Mouse (Mus musculus): Measurements from ENCODE around the gene Vasp. TPM values are rescaled to one million over a fixed set of nuclear protein-coding genes. Genes with fewer than 3 reads are reported as not detected.

Vasp gene
- polyA plus RNA-seq, 1 experiment: 145 TPM

DNA sequence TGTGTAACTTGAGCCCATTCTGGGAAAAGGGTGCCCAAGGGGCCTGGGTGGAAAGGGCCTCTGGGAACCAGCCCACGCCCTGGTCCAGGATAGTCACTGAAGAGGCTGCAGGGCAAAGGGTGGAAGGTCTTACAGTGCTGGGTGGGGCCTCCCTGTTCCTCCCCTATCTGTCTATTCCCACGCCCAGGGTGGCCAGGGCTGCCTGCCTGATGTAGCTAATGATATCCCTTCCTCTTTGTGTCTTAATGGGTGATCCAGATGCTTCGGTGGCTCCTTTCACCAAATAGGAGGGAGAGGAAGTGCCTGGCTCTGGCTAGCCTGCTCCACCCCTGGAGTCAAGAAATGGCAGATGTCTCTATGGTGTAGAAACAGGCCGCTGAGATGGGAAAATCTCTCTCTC lies 46.7 kb downstream of the Vasp start:
- H3K79me2 ChIP-seq (ENCODE audit: control insufficient read depth, insufficient read depth): peaks cover 12% of the 10 kb centered on the region
- H3K36me3 ChIP-seq (ENCODE audit: control insufficient read depth, insufficient read depth): no peaks in the 10 kb centered on the region
- H3K79me3 ChIP-seq (ENCODE audit: low read depth): peaks cover 10% of the 10 kb centered on the region
- H3ac ChIP-seq (ENCODE audit: control insufficient read depth, insufficient read length, low read depth): no peak overlapping the region
- H3K27me3 ChIP-seq (ENCODE audit: control insufficient read depth, insufficient read depth, insufficient read length): no peaks in the 10 kb centered on the region
- no peak for TF ChIP-seq CTCF (IDR thresholded peaks at IDR 0.05; ENCODE audit: control insufficient read depth, insufficient read depth, insufficient read length)
- no peak for TF ChIP-seq MAX (IDR thresholded peaks at IDR 0.05)
- TF ChIP-seq MYOD1 (IDR thresholded peaks at IDR 0.05; ENCODE audit: control insufficient read depth, insufficient read length, low read depth): no peak
- no peak for TF ChIP-seq USF1 (IDR thresholded peaks at IDR 0.05; ENCODE audit: low read depth)
- no peak for TF ChIP-seq CEBPB (IDR thresholded peaks at IDR 0.05; ENCODE audit: low read depth)
- TF ChIP-seq FOSL1 (IDR thresholded peaks at IDR 0.05; ENCODE audit: insufficient read depth, low read length, poor library complexity, severe bottlenecking): no peak
- H3K4me3 ChIP-seq (ENCODE audit: insufficient read depth, poor library complexity, severe bottlenecking): no peak overlapping the region

DNA sequence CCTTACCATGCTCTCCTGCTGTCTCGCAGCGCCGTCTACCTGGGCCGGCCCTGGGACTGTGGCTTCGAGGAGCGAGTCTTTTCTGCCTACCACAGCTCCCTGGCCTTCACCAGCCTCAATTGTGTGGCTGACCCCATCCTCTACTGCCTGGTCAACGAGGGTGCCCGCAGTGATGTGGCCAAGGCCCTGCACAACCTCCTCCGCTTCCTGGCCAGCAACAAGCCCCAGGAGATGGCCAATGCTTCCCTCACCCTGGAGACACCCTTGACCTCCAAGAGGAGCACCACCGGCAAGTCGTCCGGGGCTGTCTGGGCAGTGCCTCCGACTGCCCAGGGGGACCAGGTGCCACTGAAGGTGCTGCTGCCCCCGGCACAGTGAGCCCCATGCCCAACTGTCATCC lies 48.7 kb downstream of the Vasp start:
- TF ChIP-seq CTCF (IDR thresholded peaks at IDR 0.05; ENCODE audit: control insufficient read depth, insufficient read depth, insufficient read length) (no peak), USF1 (IDR thresholded peaks at IDR 0.05; ENCODE audit: low read depth) (no peak), FOSL1 (IDR thresholded peaks at IDR 0.05; ENCODE audit: insufficient read depth, low read length, poor library complexity, severe bottlenecking) (no peak), MYOG (IDR thresholded peaks at IDR 0.05; ENCODE audit: control insufficient read depth, extremely low read depth, insufficient read length) (no peak), CEBPB (IDR thresholded peaks at IDR 0.05; ENCODE audit: low read depth) (no peak), MYOD1 (IDR thresholded peaks at IDR 0.05; ENCODE audit: control insufficient read depth, insufficient read length, low read depth) (no peak), MAX (IDR thresholded peaks at IDR 0.05) (no peak)
- Histone ChIP-seq H3ac (ENCODE audit: control insufficient read depth, insufficient read length, low read depth) (no peak overlapping the region), H3K79me3 (ENCODE audit: low read depth) (peaks cover 2% of the 10 kb centered on the region), H3K4me3 (ENCODE audit: insufficient read depth, poor library complexity, severe bottlenecking) (no peak overlapping the region), H3K27me3 (ENCODE audit: control insufficient read depth, insufficient read depth, insufficient read length) (no peaks in the 10 kb centered on the region), H3K36me3 (ENCODE audit: control insufficient read depth, insufficient read depth) (no peaks in the 10 kb centered on the region), H3K79me2 (ENCODE audit: control insufficient read depth, insufficient read depth) (no peaks in the 10 kb centered on the region)

DNA sequence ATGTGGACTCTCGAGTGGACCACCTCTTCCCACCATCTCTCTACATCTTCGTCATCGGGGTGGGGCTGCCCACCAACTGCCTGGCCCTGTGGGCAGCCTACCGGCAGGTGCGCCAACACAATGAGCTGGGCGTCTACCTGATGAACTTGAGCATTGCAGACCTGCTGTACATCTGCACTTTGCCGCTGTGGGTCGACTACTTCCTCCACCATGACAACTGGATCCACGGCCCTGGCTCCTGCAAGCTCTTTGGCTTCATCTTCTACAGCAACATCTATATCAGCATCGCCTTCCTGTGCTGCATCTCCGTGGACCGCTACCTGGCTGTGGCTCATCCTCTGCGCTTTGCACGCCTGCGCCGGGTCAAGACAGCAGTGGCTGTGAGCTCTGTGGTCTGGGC lies 49.4 kb downstream of the Vasp start:
- Histone ChIP-seq H3K4me3 (ENCODE audit: insufficient read depth, poor library complexity, severe bottlenecking) (no peak overlapping the region), H3K27me3 (ENCODE audit: control insufficient read depth, insufficient read depth, insufficient read length) (no peaks in the 10 kb centered on the region), H3ac (ENCODE audit: control insufficient read depth, insufficient read length, low read depth) (no peak overlapping the region), H3K79me3 (ENCODE audit: low read depth) (peaks cover 2% of the 10 kb centered on the region), H3K79me2 (ENCODE audit: control insufficient read depth, insufficient read depth) (no peaks in the 10 kb centered on the region), H3K36me3 (ENCODE audit: control insufficient read depth, insufficient read depth) (no peaks in the 10 kb centered on the region)
- TF ChIP-seq USF1 (IDR thresholded peaks at IDR 0.05; ENCODE audit: low read depth): no peak
- no peak for TF ChIP-seq MYOG (IDR thresholded peaks at IDR 0.05; ENCODE audit: control insufficient read depth, extremely low read depth, insufficient read length)
- no peak for TF ChIP-seq MYOD1 (IDR thresholded peaks at IDR 0.05; ENCODE audit: control insufficient read depth, insufficient read length, low read depth)
- TF ChIP-seq FOSL1 (IDR thresholded peaks at IDR 0.05; ENCODE audit: insufficient read depth, low read length, poor library complexity, severe bottlenecking): no peak
- no peak for TF ChIP-seq CTCF (IDR thresholded peaks at IDR 0.05; ENCODE audit: control insufficient read depth, insufficient read depth, insufficient read length)
- no peak for TF ChIP-seq MAX (IDR thresholded peaks at IDR 0.05)
- TF ChIP-seq CEBPB (IDR thresholded peaks at IDR 0.05; ENCODE audit: low read depth): no peak

DNA sequence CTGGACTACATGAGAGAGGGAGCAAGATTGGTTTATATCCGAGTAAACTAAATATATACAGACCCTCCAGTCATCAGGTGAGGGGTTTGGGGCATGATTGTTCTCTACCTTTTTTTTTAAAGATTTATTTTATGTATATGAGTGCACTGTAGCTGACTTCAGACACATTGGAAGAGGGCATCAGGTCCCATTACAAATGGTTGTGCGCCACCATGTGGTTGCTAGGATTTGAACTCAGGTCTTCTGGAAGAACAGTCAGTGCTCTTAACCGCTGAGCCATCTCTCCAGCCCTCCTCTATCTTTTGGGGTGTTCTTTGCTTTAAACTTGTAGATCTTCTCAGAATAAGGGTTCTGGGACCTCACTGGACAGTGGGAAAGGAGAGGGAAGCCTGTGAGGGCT lies 51.6 kb downstream of the Vasp start:
- no peaks in the 10 kb centered on the region for H3K79me3 ChIP-seq (ENCODE audit: low read depth)
- H3K27me3 ChIP-seq (ENCODE audit: control insufficient read depth, insufficient read depth, insufficient read length): peaks cover 6% of the 10 kb centered on the region

GRCm38 (mm10) chr7:19217944-19218343 lies 53.7 kb downstream of the Vasp start:
- Histone ChIP-seq H3K4me3 (ENCODE audit: insufficient read depth, poor library complexity, severe bottlenecking) (no peak overlapping the region), H3K79me3 (ENCODE audit: low read depth) (no peaks in the 10 kb centered on the region), H3K27me3 (ENCODE audit: control insufficient read depth, insufficient read depth, insufficient read length) (peaks cover 13% of the 10 kb centered on the region), H3K36me3 (ENCODE audit: control insufficient read depth, insufficient read depth) (no peaks in the 10 kb centered on the region), H3K79me2 (ENCODE audit: control insufficient read depth, insufficient read depth) (no peaks in the 10 kb centered on the region), H3ac (ENCODE audit: control insufficient read depth, insufficient read length, low read depth) (no peak overlapping the region)
- TF ChIP-seq CTCF (IDR thresholded peaks at IDR 0.05; ENCODE audit: control insufficient read depth, insufficient read depth, insufficient read length) (no peak), FOSL1 (IDR thresholded peaks at IDR 0.05; ENCODE audit: insufficient read depth, low read length, poor library complexity, severe bottlenecking) (no peak), USF1 (IDR thresholded peaks at IDR 0.05; ENCODE audit: low read depth) (no peak), MAX (IDR thresholded peaks at IDR 0.05) (no peak), MYOD1 (IDR thresholded peaks at IDR 0.05; ENCODE audit: control insufficient read depth, insufficient read length, low read depth) (no peak), CEBPB (IDR thresholded peaks at IDR 0.05; ENCODE audit: low read depth) (no peak), MYOG (IDR thresholded peaks at IDR 0.05; ENCODE audit: control insufficient read depth, extremely low read depth, insufficient read length) (no peak)

More for the DNA sequence above, 51.6 kb downstream of the Vasp start:
- H3ac ChIP-seq (ENCODE audit: control insufficient read depth, insufficient read length, low read depth): no peak overlapping the region
- H3K79me2 ChIP-seq (ENCODE audit: control insufficient read depth, insufficient read depth): no peaks in the 10 kb centered on the region
- no peak for TF ChIP-seq MYOD1 (IDR thresholded peaks at IDR 0.05; ENCODE audit: control insufficient read depth, insufficient read length, low read depth)
- TF ChIP-seq FOSL1 (IDR thresholded peaks at IDR 0.05; ENCODE audit: insufficient read depth, low read length, poor library complexity, severe bottlenecking): no peak
- no peak for TF ChIP-seq CEBPB (IDR thresholded peaks at IDR 0.05; ENCODE audit: low read depth)
- TF ChIP-seq CTCF (IDR thresholded peaks at IDR 0.05; ENCODE audit: control insufficient read depth, insufficient read depth, insufficient read length): no peak
- no peak for TF ChIP-seq USF1 (IDR thresholded peaks at IDR 0.05; ENCODE audit: low read depth)
- TF ChIP-seq MAX (IDR thresholded peaks at IDR 0.05): no peak
- TF ChIP-seq MYOG (IDR thresholded peaks at IDR 0.05; ENCODE audit: control insufficient read depth, extremely low read depth, insufficient read length): no peak
- no peaks in the 10 kb centered on the region for H3K36me3 ChIP-seq (ENCODE audit: control insufficient read depth, insufficient read depth)
- H3K4me3 ChIP-seq (ENCODE audit: insufficient read depth, poor library complexity, severe bottlenecking): no peak overlapping the region

DNA sequence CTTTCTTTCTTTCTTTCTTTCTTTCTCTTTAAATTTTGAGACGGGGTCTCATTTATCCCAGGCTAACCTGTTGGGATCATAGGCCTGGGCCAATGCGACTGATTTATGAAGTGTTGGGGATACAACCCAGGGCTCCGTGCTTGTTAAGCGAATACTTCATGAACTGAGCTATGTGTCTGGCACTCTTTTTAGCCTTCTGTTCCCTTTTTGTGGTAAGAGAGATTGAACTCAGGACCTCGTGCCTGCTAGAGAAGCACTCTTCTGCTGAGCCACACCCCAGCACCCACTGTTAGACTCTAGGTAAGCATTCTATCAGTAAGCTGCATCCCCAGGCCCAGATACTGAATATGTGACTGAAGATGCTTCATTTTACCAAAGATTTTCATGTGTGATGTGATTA lies 54.1 kb downstream of the Vasp start:
- TF ChIP-seq MYOD1 (IDR thresholded peaks at IDR 0.05; ENCODE audit: control insufficient read depth, insufficient read length, low read depth): no peak
- TF ChIP-seq FOSL1 (IDR thresholded peaks at IDR 0.05; ENCODE audit: insufficient read depth, low read length, poor library complexity, severe bottlenecking): no peak
- TF ChIP-seq CTCF (IDR thresholded peaks at IDR 0.05; ENCODE audit: control insufficient read depth, insufficient read depth, insufficient read length): no peak
- no peak for TF ChIP-seq USF1 (IDR thresholded peaks at IDR 0.05; ENCODE audit: low read depth)
- no peak for TF ChIP-seq CEBPB (IDR thresholded peaks at IDR 0.05; ENCODE audit: low read depth)
- TF ChIP-seq MAX (IDR thresholded peaks at IDR 0.05): no peak
- no peak for TF ChIP-seq MYOG (IDR thresholded peaks at IDR 0.05; ENCODE audit: control insufficient read depth, extremely low read depth, insufficient read length)
- H3K79me2 ChIP-seq (ENCODE audit: control insufficient read depth, insufficient read depth): no peaks in the 10 kb centered on the region
- no peak overlapping the region for H3K4me3 ChIP-seq (ENCODE audit: insufficient read depth, poor library complexity, severe bottlenecking)

More for the DNA sequence above, 54.1 kb downstream of the Vasp start:
- Histone ChIP-seq H3K36me3 (ENCODE audit: control insufficient read depth, insufficient read depth) (no peaks in the 10 kb centered on the region), H3K27me3 (ENCODE audit: control insufficient read depth, insufficient read depth, insufficient read length) (peaks cover 17% of the 10 kb centered on the region), H3K79me3 (ENCODE audit: low read depth) (no peaks in the 10 kb centered on the region), H3ac (ENCODE audit: control insufficient read depth, insufficient read length, low read depth) (no peak overlapping the region)

All from C2C12 (cell line).